Mouse (Mus musculus): ENCODE results near the gene Gspt2.
"Not testable (repeated sequence)": the region's sequence is repeated elsewhere in the genome, so short reads cannot be mapped to it uniquely, and the experiment has no call there.

The Gspt2 gene

GRCm38 (mm10) chrX:94635961-94636563, at the start of gene Gspt2:
Gspt2 (plus strand) TSS chrX:94636069.
- DNase-seq (ENCODE audit: low read depth, low spot score): peak; percentile 50

- DNase-seq (ENCODE audit: low read depth, low spot score): peak; percentile 13
These were observed 10.8 kb upstream of the Gspt2 start for GRCm38 (mm10) chrX:94624835-94625803.

- DNase-seq (ENCODE audit: low read depth, low spot score): no peak
These were observed 1.0 kb downstream of the Gspt2 start for GRCm38 (mm10) chrX:94636911-94637310.

GRCm38 (mm10) chrX:94648541-94648940, 12.7 kb downstream of the Gspt2 start:
- DNase-seq (ENCODE audit: low read depth, low spot score): no peak

- no peak for DNase-seq (ENCODE audit: low read depth, low spot score)
These were observed 21.9 kb downstream of the Gspt2 start for GRCm38 (mm10) chrX:94657734-94658133.

GRCm38 (mm10) chrX:94670814-94671213, 34.9 kb downstream of the Gspt2 start:
- no peak for DNase-seq (ENCODE audit: low read depth, low spot score)

GRCm38 (mm10) chrX:94674977-94675376, 39.1 kb downstream of the Gspt2 start:
- DNase-seq (ENCODE audit: low read depth, low spot score): peak; percentile 17

- not testable (repeated sequence) for DNase-seq (ENCODE audit: low read depth, low spot score)
These were observed 45.7 kb downstream of the Gspt2 start for GRCm38 (mm10) chrX:94681581-94681980.

- DNase-seq (ENCODE audit: low read depth, low spot score): not testable (repeated sequence)
These were observed 53.7 kb downstream of the Gspt2 start for GRCm38 (mm10) chrX:94689593-94689992.

Measured in retina, postnatal 7 days (tissue).